Mouse (Mus musculus): ENCODE results near the gene Tmem39a. TPM values are rescaled to one million over a fixed set of nuclear protein-coding genes. Genes with fewer than 3 reads are reported as not detected.

The Tmem39a gene
- total and polyA plus RNA-seq, 3 experiments, result 52.3 to 137 (median 61.9) TPM

- Histone ChIP-seq H3K9me3 (replicated peaks; ENCODE audit: low read length) (no peaks in the 10 kb centered on the region), H3K27ac (ENCODE audit: insufficient read depth, low read depth) (peak overlapping the region; percentile 49; the same call in 1 of the 2 replicates), H3K79me2 (replicated peaks; ENCODE audit: control insufficient read depth, extremely low read depth, insufficient read depth, poor library complexity, severe bottlenecking) (no peaks in the 10 kb centered on the region; the same call in 1 of the 2 replicates), H3K4me1 (ENCODE audit: control insufficient read depth in 1 of 2, insufficient read depth in 2 of 2) (peaks cover 4 to 10% of the 10 kb centered on the region in 2 experiments; a peak in 2 of 4 replicates), H3K9ac (ENCODE audit: insufficient read depth, low read depth) (peak overlapping the region; percentile 31), H3K4me3 (replicated peaks in 1 of 3; ENCODE audit: low read depth in 2 of 3, low read length in 2 of 3, poor library complexity in 1 of 3) (peak overlapping the region in 1 of 3 experiments; percentile 7), H3K4me2 (ENCODE audit: insufficient read depth, low read depth, poor library complexity, severe bottlenecking) (peak overlapping the region; percentile 72), H3K27me3 (replicated peaks) (peaks cover 1% of the 10 kb centered on the region), H3K36me3 (replicated peaks in 1 of 2; ENCODE audit: control insufficient read depth in 1 of 2, insufficient read depth in 1 of 2, low read length in 1 of 2) (no peaks in the 10 kb centered on the region)
- dilution Hi-C loops (cut with MboI; ENCODE audit: extremely low pct_ligation_motif_present, extremely low pct_unique_long_range_greater_than_20kb, low sequenced_read_pairs) (no loop called here), in situ Hi-C loops (cut with MboI; ENCODE audit: low pct_ligation_motif_present, low pct_unique_long_range_greater_than_20kb, low sequenced_read_pairs) (loop anchor here (10.0 kb wide), 1 partner anchor 69 kb away; no protein-coding TSS in a partner anchor)
- DNase-seq (ENCODE audit: extremely low read depth), result no peak
- no peak for TF ChIP-seq ETS1 (conservative IDR thresholded peaks at IDR 0.05; ENCODE audit: low read depth, low read length)
- no peak for TF ChIP-seq JUND (conservative IDR thresholded peaks at IDR 0.05; ENCODE audit: low read depth, low read length)
- peak; percentile 74 for TF ChIP-seq MXI1 (IDR thresholded peaks at IDR 0.05; ENCODE audit: low read depth, low read length)
- no peak for TF ChIP-seq CHD2 (IDR thresholded peaks at IDR 0.05; ENCODE audit: low read length)
- no peak for TF ChIP-seq KAT2A (IDR thresholded peaks at IDR 0.05; ENCODE audit: insufficient replicate concordance, low read length)
- no peak for TF ChIP-seq POLR2A (IDR thresholded peaks at IDR 0.05; ENCODE audit: low read depth, low read length)
- no peak for TF ChIP-seq SMC3 (IDR thresholded peaks at IDR 0.05; ENCODE audit: low read depth, low read length)
- no peak for TF ChIP-seq GABPA (IDR thresholded peaks at IDR 0.05; ENCODE audit: insufficient replicate concordance, low read depth, low read length)
- TF ChIP-seq ELF1 (IDR thresholded peaks at IDR 0.05; ENCODE audit: low read depth, low read length), result no peak
- TF ChIP-seq NELFE (IDR thresholded peaks at IDR 0.05; ENCODE audit: low read depth, low read length), result no peak
- no peak for TF ChIP-seq ZKSCAN1 (IDR thresholded peaks at IDR 0.05; ENCODE audit: borderline replicate concordance, low read depth, low read length)
- TF ChIP-seq E2F4 (IDR thresholded peaks at IDR 0.05; ENCODE audit: insufficient replicate concordance, low read depth, low read length), result no peak
- peak; percentile 89 for TF ChIP-seq MAX (IDR thresholded peaks at IDR 0.05; ENCODE audit: low read length)
- no peak for TF ChIP-seq MEF2A (IDR thresholded peaks at IDR 0.05; ENCODE audit: borderline replicate concordance, low read depth, low read length)
- TF ChIP-seq IRF4 (IDR thresholded peaks at IDR 0.05; ENCODE audit: low read depth, low read length), result peak; percentile 41; the same call in 1 of the 2 replicates
- TF ChIP-seq JUN (IDR thresholded peaks at IDR 0.05; ENCODE audit: insufficient read depth, low read depth, low read length), result no peak
- peak; percentile 50; the same call in 1 of the 2 replicates for TF ChIP-seq BHLHE40 (IDR thresholded peaks at IDR 0.05; ENCODE audit: low read depth, low read length)
- TF ChIP-seq ZMIZ1 (IDR thresholded peaks at IDR 0.05; ENCODE audit: low read depth, low read length), result no peak
- TF ChIP-seq UBTF (IDR thresholded peaks at IDR 0.05; ENCODE audit: low read depth, low read length), result no peak
- peak; percentile 74; the same call in 1 of the 2 replicates for TF ChIP-seq ZNF384 (IDR thresholded peaks at IDR 0.05; ENCODE audit: low read depth, low read length)
- no peak for TF ChIP-seq NRF1 (IDR thresholded peaks at IDR 0.05; ENCODE audit: low read depth, low read length)
- no peak for TF ChIP-seq POLR2AphosphoS2 (IDR thresholded peaks at IDR 0.05; ENCODE audit: low read depth, low read length)
- no peak for TF ChIP-seq HCFC1 (IDR thresholded peaks at IDR 0.05; ENCODE audit: low read depth, low read length)
- no peak for TF ChIP-seq CHD1 (IDR thresholded peaks at IDR 0.05; ENCODE audit: low read depth, low read length)
- TF ChIP-seq TBP (conservative IDR thresholded peaks at IDR 0.05; ENCODE audit: low read depth, low read length), result no peak
- TF ChIP-seq MAZ (IDR thresholded peaks at IDR 0.05; ENCODE audit: low read depth, low read length), result no peak
- TF ChIP-seq PAX5 (IDR thresholded peaks at IDR 0.05; ENCODE audit: low read length), result no peak
- TF ChIP-seq MYC (IDR thresholded peaks at IDR 0.05; ENCODE audit: low read depth, low read length), result peak; percentile 75; the same call in 1 of the 2 replicates
- TF ChIP-seq CTCF (conservative IDR thresholded peaks at IDR 0.05 in 1 of 2, IDR thresholded peaks at IDR 0.05 in 1 of 2; ENCODE audit: low read depth in 2 of 2, low read length in 2 of 2), result no peak
- TF ChIP-seq TCF12 (IDR thresholded peaks at IDR 0.05; ENCODE audit: low read depth, low read length), result 0 out of 2 replicates have a peak, but pooled peaks have one; percentile 22
- no peak; the same call in 1 of the 2 replicates for TF ChIP-seq USF1 (IDR thresholded peaks at IDR 0.05; ENCODE audit: low read depth, low read length)
Observed at GRCm38 (mm10) chr16:38635833-38636390, 77.4 kb downstream of the Tmem39a start.
